Mouse (Mus musculus): ENCODE data around the gene Prdm16. TPM values are rescaled to one million over a fixed set of nuclear protein-coding genes. Genes with fewer than 3 reads are reported as not detected.

Gene Prdm16
- polyA plus RNA-seq, 1 experiment from 2014 or later, result 29.8 TPM

DNA sequence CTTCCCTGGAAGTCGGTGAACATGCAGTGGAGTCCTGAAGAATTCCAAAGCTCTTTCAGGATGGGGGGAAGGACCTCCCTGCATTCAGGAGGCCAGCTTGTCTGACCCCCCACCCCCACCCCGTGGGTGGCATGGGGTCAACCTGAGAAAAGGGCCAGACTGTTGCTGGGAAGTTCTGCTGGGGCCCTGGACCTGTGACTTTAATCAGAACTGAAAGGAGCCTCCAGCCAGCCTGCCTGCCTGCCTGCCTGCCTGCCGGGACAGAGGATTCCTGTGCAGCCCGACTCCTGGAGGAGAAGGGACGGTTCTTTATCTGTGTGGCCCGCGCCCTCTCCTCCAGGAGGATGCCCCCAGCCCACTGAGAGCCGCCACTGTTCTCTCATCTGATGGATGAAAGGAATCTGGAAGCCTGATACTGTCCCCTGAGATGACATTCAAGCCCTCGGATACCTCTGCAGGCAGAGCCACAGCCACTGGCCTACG lies 214.2 kb downstream of the Prdm16 start:
- H3K36me3 ChIP-seq (ENCODE audit: control insufficient read depth, insufficient read depth), result no peaks in the 10 kb centered on the region
- peaks cover 32% of the 10 kb centered on the region for H3K4me1 ChIP-seq (replicated peaks; ENCODE audit: control insufficient read depth, insufficient read depth, low read length)
- no peaks in the 10 kb centered on the region for H3K27me3 ChIP-seq (replicated peaks; ENCODE audit: control insufficient read depth, insufficient read depth, low read length)
- H3K9ac ChIP-seq (replicated peaks; ENCODE audit: low read depth, low read length), result no peak overlapping the region
- no peak overlapping the region for H3K4me3 ChIP-seq (replicated peaks; ENCODE audit: low read length)
- H3K4me2 ChIP-seq (ENCODE audit: low read length), result no peak overlapping the region
- no peak overlapping the region for H3K27ac ChIP-seq (ENCODE audit: low read length)
- WGBS, result 13% methylated on average over 10 of the region's 10 CpGs
- ATAC-seq, result no peak
- H3K9me3 ChIP-seq (ENCODE audit: control insufficient read depth, low read length), result peaks cover 2% of the 10 kb centered on the region; the same call in 1 of the 2 replicates

- H3K36me3 ChIP-seq (ENCODE audit: control insufficient read depth, insufficient read depth), result no peaks in the 10 kb centered on the region
- H3K4me3 ChIP-seq (replicated peaks; ENCODE audit: low read length), result no peak overlapping the region
- no peaks in the 10 kb centered on the region for H3K27me3 ChIP-seq (replicated peaks; ENCODE audit: control insufficient read depth, insufficient read depth, low read length)
- H3K4me1 ChIP-seq (replicated peaks; ENCODE audit: control insufficient read depth, insufficient read depth, low read length), result peaks cover 32% of the 10 kb centered on the region
- no peak for ATAC-seq
- 49% methylated on average over 17 of the region's 17 CpGs for WGBS
- no peak overlapping the region for H3K27ac ChIP-seq (ENCODE audit: low read length)
- no peak overlapping the region for H3K9ac ChIP-seq (replicated peaks; ENCODE audit: low read depth, low read length)
- H3K9me3 ChIP-seq (ENCODE audit: control insufficient read depth, low read length), result peaks cover 2% of the 10 kb centered on the region; the same call in 1 of the 2 replicates
- no peak overlapping the region for H3K4me2 ChIP-seq (ENCODE audit: low read length)
Measured at GRCm38 (mm10) chr4:154420749-154421148, 215.9 kb downstream of the Prdm16 start.

GRCm38 (mm10) chr4:154419766-154420165 lies 216.9 kb downstream of the Prdm16 start:
- H3K9me3 ChIP-seq (ENCODE audit: control insufficient read depth, low read length), result peaks cover 2% of the 10 kb centered on the region; the same call in 1 of the 2 replicates
- peaks cover 25% of the 10 kb centered on the region for H3K4me1 ChIP-seq (replicated peaks; ENCODE audit: control insufficient read depth, insufficient read depth, low read length)
- H3K36me3 ChIP-seq (ENCODE audit: control insufficient read depth, insufficient read depth), result no peaks in the 10 kb centered on the region
- H3K4me2 ChIP-seq (ENCODE audit: low read length), result no peak overlapping the region
- ATAC-seq, result peak; percentile 47; the same call in 1 of the 2 replicates
- no peak overlapping the region for H3K9ac ChIP-seq (replicated peaks; ENCODE audit: low read depth, low read length)
- no peaks in the 10 kb centered on the region for H3K27me3 ChIP-seq (replicated peaks; ENCODE audit: control insufficient read depth, insufficient read depth, low read length)
- no peak overlapping the region for H3K4me3 ChIP-seq (replicated peaks; ENCODE audit: low read length)
- H3K27ac ChIP-seq (ENCODE audit: low read length), result no peak overlapping the region
- WGBS, result 38% methylated on average over 4 of the region's 4 CpGs

DNA sequence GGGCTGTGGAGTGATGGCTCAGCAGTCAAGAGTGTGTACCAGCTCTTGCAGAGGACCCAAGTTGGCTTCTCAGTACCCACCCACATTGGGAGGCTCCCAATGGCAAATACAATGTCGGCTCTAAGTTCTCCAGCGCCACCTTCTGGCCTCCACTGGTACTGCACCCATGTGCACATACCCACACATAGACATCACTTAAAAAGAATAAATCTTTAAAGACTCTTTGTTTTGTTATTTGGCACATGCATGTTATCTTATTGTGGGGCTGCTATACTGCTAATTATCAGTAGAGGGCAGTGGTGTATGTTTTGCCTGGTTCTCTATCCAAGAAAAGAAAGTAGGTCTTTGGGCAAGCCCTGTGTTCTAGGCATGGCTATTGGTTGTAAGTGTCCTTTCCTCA lies 217.7 kb downstream of the Prdm16 start:
- no peaks in the 10 kb centered on the region for H3K27me3 ChIP-seq (replicated peaks; ENCODE audit: control insufficient read depth, insufficient read depth, low read length)
- no peak overlapping the region for H3K4me3 ChIP-seq (replicated peaks; ENCODE audit: low read length)
- ATAC-seq, result no peak
- H3K36me3 ChIP-seq (ENCODE audit: control insufficient read depth, insufficient read depth), result no peaks in the 10 kb centered on the region
- 42% methylated on average over 2 of the region's 2 CpGs for WGBS
- H3K9ac ChIP-seq (replicated peaks; ENCODE audit: low read depth, low read length), result no peak overlapping the region
- peaks cover 2% of the 10 kb centered on the region; the same call in 1 of the 2 replicates for H3K9me3 ChIP-seq (ENCODE audit: control insufficient read depth, low read length)
- H3K4me1 ChIP-seq (replicated peaks; ENCODE audit: control insufficient read depth, insufficient read depth, low read length), result peaks cover 20% of the 10 kb centered on the region
- no peak overlapping the region for H3K27ac ChIP-seq (ENCODE audit: low read length)
- H3K4me2 ChIP-seq (ENCODE audit: low read length), result no peak overlapping the region

- no peak overlapping the region for H3K9ac ChIP-seq (replicated peaks; ENCODE audit: low read depth, low read length)
- H3K27ac ChIP-seq (ENCODE audit: low read length), result no peak overlapping the region
- H3K4me3 ChIP-seq (replicated peaks; ENCODE audit: low read length), result no peak overlapping the region
- no peaks in the 10 kb centered on the region for H3K36me3 ChIP-seq (ENCODE audit: control insufficient read depth, insufficient read depth)
- 79% methylated on average over 4 of the region's 4 CpGs for WGBS
- peaks cover 2% of the 10 kb centered on the region; the same call in 1 of the 2 replicates for H3K9me3 ChIP-seq (ENCODE audit: control insufficient read depth, low read length)
- no peaks in the 10 kb centered on the region for H3K27me3 ChIP-seq (replicated peaks; ENCODE audit: control insufficient read depth, insufficient read depth, low read length)
- ATAC-seq, result no peak
- H3K4me2 ChIP-seq (ENCODE audit: low read length), result no peak overlapping the region
- peaks cover 14% of the 10 kb centered on the region for H3K4me1 ChIP-seq (replicated peaks; ENCODE audit: control insufficient read depth, insufficient read depth, low read length)
Measured at GRCm38 (mm10) chr4:154418327-154418744, 218.3 kb downstream of the Prdm16 start.

DNA sequence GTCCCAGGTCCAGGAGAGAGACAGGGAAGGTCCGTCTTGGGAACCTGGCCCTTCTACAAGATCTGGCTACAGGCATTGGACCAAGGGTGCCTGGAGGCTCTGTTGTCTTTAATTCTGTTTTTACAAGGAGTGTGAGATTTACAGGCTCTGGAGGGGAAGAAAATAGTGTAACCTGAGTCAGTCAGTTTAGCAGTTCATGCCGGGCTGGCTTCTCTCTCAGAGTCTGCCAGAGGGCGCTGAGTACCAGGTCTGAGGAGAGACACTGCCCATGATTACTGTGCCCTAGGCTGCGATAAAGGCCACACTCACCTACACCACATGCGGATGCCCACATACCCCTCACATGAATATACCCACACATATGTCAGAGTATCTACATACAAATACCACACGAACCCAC lies 219.9 kb downstream of the Prdm16 start:
- no peak overlapping the region for H3K9ac ChIP-seq (replicated peaks; ENCODE audit: low read depth, low read length)
- WGBS, result 78% methylated on average over 6 of the region's 6 CpGs

GRCm38 (mm10) chr4:154414885-154415284 lies 221.8 kb downstream of the Prdm16 start:
- no peak overlapping the region for H3K27ac ChIP-seq (ENCODE audit: low read length)
- H3K4me2 ChIP-seq (ENCODE audit: low read length), result no peak overlapping the region
- H3K4me3 ChIP-seq (replicated peaks; ENCODE audit: low read length), result no peak overlapping the region
- peaks cover 17% of the 10 kb centered on the region for H3K4me1 ChIP-seq (replicated peaks; ENCODE audit: control insufficient read depth, insufficient read depth, low read length)
- 0 out of 2 replicates have a peak, but pooled peaks cover 2% of the 10 kb centered on the region for H3K27me3 ChIP-seq (replicated peaks; ENCODE audit: control insufficient read depth, insufficient read depth, low read length)
- ATAC-seq, result no peak
- no peaks in the 10 kb centered on the region for H3K36me3 ChIP-seq (ENCODE audit: control insufficient read depth, insufficient read depth)
- peaks cover 2% of the 10 kb centered on the region; the same call in 1 of the 2 replicates for H3K9me3 ChIP-seq (ENCODE audit: control insufficient read depth, low read length)
- no peak overlapping the region for H3K9ac ChIP-seq (replicated peaks; ENCODE audit: low read depth, low read length)
- 49% methylated on average over 4 of the region's 4 CpGs for WGBS

More for the DNA sequence above, 219.9 kb downstream of the Prdm16 start:
- Histone ChIP-seq H3K4me1 (replicated peaks; ENCODE audit: control insufficient read depth, insufficient read depth, low read length) (peaks cover 6% of the 10 kb centered on the region), H3K4me2 (ENCODE audit: low read length) (no peak overlapping the region), H3K36me3 (ENCODE audit: control insufficient read depth, insufficient read depth) (no peaks in the 10 kb centered on the region), H3K4me3 (replicated peaks; ENCODE audit: low read length) (no peak overlapping the region), H3K9me3 (ENCODE audit: control insufficient read depth, low read length) (peaks cover 2% of the 10 kb centered on the region; the same call in 1 of the 2 replicates), H3K27me3 (replicated peaks; ENCODE audit: control insufficient read depth, insufficient read depth, low read length) (no peaks in the 10 kb centered on the region), H3K27ac (ENCODE audit: low read length) (no peak overlapping the region)
- ATAC-seq, result no peak

GRCm38 (mm10) chr4:154410559-154410958 lies 226.1 kb downstream of the Prdm16 start:
- ATAC-seq, result no peak
- no peaks in the 10 kb centered on the region for H3K36me3 ChIP-seq (ENCODE audit: control insufficient read depth, insufficient read depth)
- no peak overlapping the region for H3K27ac ChIP-seq (ENCODE audit: low read length)
- H3K4me3 ChIP-seq (replicated peaks; ENCODE audit: low read length), result no peak overlapping the region
- no peak overlapping the region for H3K9ac ChIP-seq (replicated peaks; ENCODE audit: low read depth, low read length)
- H3K4me1 ChIP-seq (replicated peaks; ENCODE audit: control insufficient read depth, insufficient read depth, low read length), result peaks cover 28% of the 10 kb centered on the region
- H3K9me3 ChIP-seq (ENCODE audit: control insufficient read depth, low read length), result no peaks in the 10 kb centered on the region
- 0 out of 2 replicates have a peak, but pooled peaks cover 2% of the 10 kb centered on the region for H3K27me3 ChIP-seq (replicated peaks; ENCODE audit: control insufficient read depth, insufficient read depth, low read length)
- 81% methylated on average over 8 of the region's 8 CpGs for WGBS
- H3K4me2 ChIP-seq (ENCODE audit: low read length), result no peak overlapping the region

DNA sequence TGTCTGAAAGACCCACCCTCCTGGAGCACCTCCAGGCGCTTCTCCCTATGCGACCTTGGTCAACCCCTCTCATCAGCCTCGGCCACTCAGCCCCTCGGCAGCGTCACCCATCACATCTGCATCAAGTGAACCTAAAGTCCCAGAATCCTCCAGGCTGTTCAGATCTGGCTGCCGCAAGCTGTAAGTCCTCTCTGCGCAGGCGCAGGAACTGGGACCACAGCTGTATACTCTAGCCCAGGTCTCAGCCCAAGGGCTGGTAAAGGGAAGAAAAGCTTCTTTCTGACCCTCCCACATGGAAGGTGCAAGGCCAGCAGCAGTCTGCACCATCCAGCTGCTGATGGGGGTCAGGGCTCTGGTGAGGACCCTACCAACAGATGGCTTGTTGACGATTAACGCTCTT lies 226.8 kb downstream of the Prdm16 start:
- 41% methylated on average over 10 of the region's 10 CpGs for WGBS
- Histone ChIP-seq H3K9ac (replicated peaks; ENCODE audit: low read depth, low read length) (0 out of 2 replicates have a peak overlapping the region, but pooled peaks have one; percentile 27), H3K36me3 (ENCODE audit: control insufficient read depth, insufficient read depth) (no peaks in the 10 kb centered on the region), H3K4me1 (replicated peaks; ENCODE audit: control insufficient read depth, insufficient read depth, low read length) (peaks cover 28% of the 10 kb centered on the region), H3K4me2 (ENCODE audit: low read length) (peak overlapping the region; percentile 49), H3K27ac (ENCODE audit: low read length) (no peak overlapping the region; the same call in 1 of the 2 replicates), H3K9me3 (ENCODE audit: control insufficient read depth, low read length) (no peaks in the 10 kb centered on the region), H3K4me3 (replicated peaks; ENCODE audit: low read length) (peak overlapping the region; percentile 14), H3K27me3 (replicated peaks; ENCODE audit: control insufficient read depth, insufficient read depth, low read length) (0 out of 2 replicates have a peak, but pooled peaks cover 2% of the 10 kb centered on the region)
- peak; percentile 36 for ATAC-seq

Data from forebrain, embryonic 16.5 days (tissue).